Comparison of ENCODE assay signal across 8 mouse cellular contexts in the genomic region with DNA sequence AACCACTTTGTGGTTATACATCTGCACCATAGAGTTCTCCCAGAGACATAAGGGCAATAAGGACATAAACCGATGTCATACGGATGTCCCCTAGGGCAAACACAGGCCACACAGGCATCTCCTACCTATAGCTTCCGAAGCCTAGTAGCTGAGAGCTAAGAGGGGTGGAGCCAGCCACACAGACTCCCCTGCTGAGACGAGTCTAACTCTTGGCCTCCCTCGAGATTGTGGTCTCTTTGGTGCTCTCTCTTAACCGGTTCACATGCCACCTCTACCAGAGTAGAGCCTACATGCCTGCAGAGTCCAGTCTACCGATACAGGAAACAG. TPM values are rescaled to one million over a fixed set of nuclear protein-coding genes. Genes with fewer than 3 reads are reported as not detected.
A peak's percentile ranks its signal among the peaks of the same experiment; 100 is the strongest.
DNase-seq lines count a peak whose midpoint lies in the region; ATAC-seq and TF ChIP-seq lines count a peak whose summit lies in the region.

No protein-coding gene starts in this region.

- H3K79me2 ChIP-seq in myocyte (ENCODE audit: control insufficient read depth, insufficient read depth), result no peaks in the 10 kb centered on the region

- peak overlapping the region; percentile 70 for H3K9ac ChIP-seq in kidney, embryonic 15.5 days
- peak overlapping the region; percentile 67; the same call in 1 of the 2 replicates for H3K9ac ChIP-seq in intestine, embryonic 15.5 days

- no peak for TF ChIP-seq POLR2A in myocyte (IDR thresholded peaks at IDR 0.05; ENCODE audit: insufficient read length, low read depth)

- 0 out of 2 replicates have a peak, but pooled peaks have one; percentile 16 for ATAC-seq in kidney, embryonic 15.5 days (replicated peaks; ENCODE audit: low FRiP score)
- ATAC-seq in intestine, embryonic 15.5 days, result peak; percentile 16; the same call in 1 of the 2 replicates

- peaks cover 25% of the 10 kb centered on the region for H3K4me1 ChIP-seq in kidney, embryonic 15.5 days
- H3K4me1 ChIP-seq in brown adipose tissue, adult 24 weeks (ENCODE audit: control insufficient read depth, insufficient read depth, insufficient read length, low read length), result 0 out of 2 replicates have a peak, but pooled peaks cover 3% of the 10 kb centered on the region
- 0 out of 2 replicates have a peak, but pooled peaks cover 10% of the 10 kb centered on the region for H3K4me1 ChIP-seq in intestine, embryonic 15.5 days (replicated peaks)

- peak overlapping the region; percentile 96 for H3K4me2 ChIP-seq in kidney, embryonic 15.5 days
- H3K4me2 ChIP-seq in intestine, embryonic 15.5 days (replicated peaks), result peak overlapping the region; percentile 87
- H3K4me2 ChIP-seq in myocyte (ENCODE audit: low read depth), result peak overlapping the region; percentile 99

- no peak overlapping the region for H3ac ChIP-seq in myocyte (ENCODE audit: control insufficient read depth, insufficient read length)

- WGBS in kidney, embryonic 15.5 days, result 7% methylated on average over 7 of the region's 7 CpGs
- WGBS in intestine, embryonic 15.5 days, result 10% methylated on average over 7 of the region's 7 CpGs

- peak overlapping the region; percentile 82 for H3K4me3 ChIP-seq in kidney, embryonic 15.5 days (replicated peaks)
- peak overlapping the region; percentile 89 for H3K4me3 ChIP-seq in brown adipose tissue, adult 24 weeks (ENCODE audit: insufficient read depth, low read depth, low read length)
- H3K4me3 ChIP-seq in intestine, embryonic 15.5 days (replicated peaks), result peak overlapping the region; percentile 66
- peak overlapping the region; percentile 34 for H3K4me3 ChIP-seq in myocyte

- peak overlapping the region; percentile 86 for H3K27ac ChIP-seq in kidney, embryonic 15.5 days
- peak overlapping the region; percentile 92 for H3K27ac ChIP-seq in brown adipose tissue, adult 24 weeks (replicated peaks; ENCODE audit: low read depth, low read length)
- H3K27ac ChIP-seq in intestine, embryonic 15.5 days, result peak overlapping the region; percentile 74; the same call in 1 of the 2 replicates

- H3K9me3 ChIP-seq in kidney, embryonic 15.5 days (replicated peaks), result no peaks in the 10 kb centered on the region
- no peaks in the 10 kb centered on the region for H3K9me3 ChIP-seq in intestine, embryonic 15.5 days

- DNase-seq in kidney, adult 9 months, result no peak
- DNase-seq in frontal cortex, postnatal 10 days (ENCODE audit: low spot score in 2 of 2), result no peak
- DNase-seq in layer of hippocampus, postnatal 14 days (ENCODE audit: low spot score in 2 of 2), result no peak
- no peak for DNase-seq in lung, postnatal 25 days (ENCODE audit: low spot score)

- no peaks in the 10 kb centered on the region for H3K27me3 ChIP-seq in kidney, embryonic 15.5 days
- H3K27me3 ChIP-seq in intestine, embryonic 15.5 days (replicated peaks), result no peaks in the 10 kb centered on the region
- H3K27me3 ChIP-seq in myocyte (ENCODE audit: control insufficient read depth, insufficient read depth, insufficient read length), result no peaks in the 10 kb centered on the region

- H3K36me3 ChIP-seq in kidney, embryonic 15.5 days, result peaks cover 13% of the 10 kb centered on the region
- H3K36me3 ChIP-seq in intestine, embryonic 15.5 days, result no peaks in the 10 kb centered on the region
- no peaks in the 10 kb centered on the region for H3K36me3 ChIP-seq in myocyte (ENCODE audit: control insufficient read depth, insufficient read depth)

TF ChIP-seq in myocyte, 11 proteins besides CTCF, POLR2A, EP300 and RAD21:
- TF ChIP-seq MYOG (IDR thresholded peaks at IDR 0.05; ENCODE audit: control insufficient read depth in 1 of 3, insufficient read depth in 1 of 3, insufficient read length in 2 of 3, low read depth in 2 of 3) (no peak), TCF12 (IDR thresholded peaks at IDR 0.05; ENCODE audit: insufficient read depth, poor library complexity, severe bottlenecking) (no peak), CEBPB (IDR thresholded peaks at IDR 0.05; ENCODE audit: insufficient read depth, poor library complexity, severe bottlenecking) (no peak), MYOD1 (IDR thresholded peaks at IDR 0.05; ENCODE audit: control insufficient read depth in 1 of 3, insufficient read length in 2 of 3, low read depth in 2 of 3) (no peak), TCF3 (IDR thresholded peaks at IDR 0.05; ENCODE audit: insufficient read length, low read depth) (no peak), POLR2AphosphoS2 (IDR thresholded peaks at IDR 0.05; ENCODE audit: insufficient read length, low read depth) (no peak), REST (IDR thresholded peaks at IDR 0.05; ENCODE audit: insufficient read depth, insufficient read length) (no peak), SRF (IDR thresholded peaks at IDR 0.05; ENCODE audit: control insufficient read depth, insufficient read length, low read depth) (no peak), E2F4 (IDR thresholded peaks at IDR 0.05; ENCODE audit: insufficient read depth) (no peak), USF1 (IDR thresholded peaks at IDR 0.05; ENCODE audit: low read depth) (no peak), MAX (IDR thresholded peaks at IDR 0.05; ENCODE audit: low read depth) (no peak)

RNA-seq across cellular contexts. Expression of a gene that starts 1.1 kb away (rescaled TPM):
- polyA plus RNA-seq in kidney, embryonic 15.5 days (2015; fragmentation: Nextera tagmentation; extraction: Ambion mirVana), result 54.9 and 55.1 TPM in 2 replicates
- polyA plus RNA-seq in brown adipose tissue, adult 24 weeks (2012; ENCODE audit: insufficient read depth, insufficient read length, missing spikeins), result 432 and 445 TPM in 2 replicates
- polyA plus RNA-seq in intestine, embryonic 15.5 days (2015; fragmentation: Nextera tagmentation; extraction: Ambion mirVana), result 73.0 and 77.0 TPM in 2 replicates
- polyA plus RNA-seq in myocyte (2012; fragmentation: generic; extraction: Trizol), result 36.7 TPM
- 10 to 100 TPM; 29.2 to 39.0 TPM for total RNA-seq in layer of hippocampus, postnatal 14 days (2021)

RNA-seq across cellular contexts. Expression of a gene that starts 6.2 kb away (rescaled TPM):
- polyA plus RNA-seq in kidney, embryonic 15.5 days (2015; fragmentation: Nextera tagmentation; extraction: Ambion mirVana), result 31.2 and 35.6 TPM in 2 replicates
- 1.6 and 2.4 TPM in 2 replicates for polyA plus RNA-seq in brown adipose tissue, adult 24 weeks (2012; ENCODE audit: insufficient read depth, insufficient read length, missing spikeins)
- polyA plus RNA-seq in intestine, embryonic 15.5 days (2015; fragmentation: Nextera tagmentation; extraction: Ambion mirVana), result 14.0 and 18.7 TPM in 2 replicates
- 7.4 TPM for polyA plus RNA-seq in myocyte (2012; fragmentation: generic; extraction: Trizol)
- total RNA-seq in layer of hippocampus, postnatal 14 days (2021), result 10 to 100 TPM; 24.0 to 25.8 TPM

RNA-seq across cellular contexts. Expression of a gene that starts 7.4 kb away (rescaled TPM):
- 78.7 and 81.5 TPM in 2 replicates for polyA plus RNA-seq in kidney, embryonic 15.5 days (2015; fragmentation: Nextera tagmentation; extraction: Ambion mirVana)
- polyA plus RNA-seq in brown adipose tissue, adult 24 weeks (2012; ENCODE audit: insufficient read depth, insufficient read length, missing spikeins), result 47.5 and 52.1 TPM in 2 replicates
- polyA plus RNA-seq in intestine, embryonic 15.5 days (2015; fragmentation: Nextera tagmentation; extraction: Ambion mirVana), result 53.5 and 67.8 TPM in 2 replicates
- 23.6 TPM for polyA plus RNA-seq in myocyte (2012; fragmentation: generic; extraction: Trizol)
- 10 to 100 TPM; 39.3 to 44.7 TPM for total RNA-seq in layer of hippocampus, postnatal 14 days (2021)

RNA-seq across cellular contexts. Expression of a gene that starts 13.2 kb away (rescaled TPM):
- polyA plus RNA-seq in kidney, embryonic 15.5 days (2015; fragmentation: Nextera tagmentation; extraction: Ambion mirVana), result 0.49 and 0.56 TPM in 2 replicates
- polyA plus RNA-seq in brown adipose tissue, adult 24 weeks (2012; ENCODE audit: insufficient read depth, insufficient read length, missing spikeins), result not detected in 2 replicates
- polyA plus RNA-seq in intestine, embryonic 15.5 days (2015; fragmentation: Nextera tagmentation; extraction: Ambion mirVana), result 0.29 and 0.36 TPM in 2 replicates
- 0.25 TPM for polyA plus RNA-seq in myocyte (2012; fragmentation: generic; extraction: Trizol)
- 1 to 10 TPM; 1.8 to 2.3 TPM for total RNA-seq in layer of hippocampus, postnatal 14 days (2021)

RNA-seq across cellular contexts. Expression of a gene that starts 22.8 kb away (rescaled TPM):
- polyA plus RNA-seq in kidney, embryonic 15.5 days (2015; fragmentation: Nextera tagmentation; extraction: Ambion mirVana), result 26.8 and 29.0 TPM in 2 replicates
- 69.0 and 72.5 TPM in 2 replicates for polyA plus RNA-seq in brown adipose tissue, adult 24 weeks (2012; ENCODE audit: insufficient read depth, insufficient read length, missing spikeins)
- 19.2 and 22.1 TPM in 2 replicates for polyA plus RNA-seq in intestine, embryonic 15.5 days (2015; fragmentation: Nextera tagmentation; extraction: Ambion mirVana)
- 48.3 TPM for polyA plus RNA-seq in myocyte (2012; fragmentation: generic; extraction: Trizol)
- total RNA-seq in layer of hippocampus, postnatal 14 days (2021), result 10 to 100 TPM; 95.6 to 97.8 TPM

Comparison
In these comparisons a context has a peak if more than half of its experiments do, and no peak if none do; other contexts are left out.
1. H3K4me3 ChIP-seq: peak in every context shown above with its lines; median percentile 89 in brown adipose tissue, adult 24 weeks; 82 in kidney, embryonic 15.5 days; 66 in intestine, embryonic 15.5 days; 34 in myocyte.